Mouse (Mus musculus): ENCODE measurements at regions not wholly inside any gene's neighbourhood (a gene's known extent, or its start where the extent isn't known, plus 50 kb on each side); places are given as distances from the start of the nearest gene placed in this dataset.

DNA sequence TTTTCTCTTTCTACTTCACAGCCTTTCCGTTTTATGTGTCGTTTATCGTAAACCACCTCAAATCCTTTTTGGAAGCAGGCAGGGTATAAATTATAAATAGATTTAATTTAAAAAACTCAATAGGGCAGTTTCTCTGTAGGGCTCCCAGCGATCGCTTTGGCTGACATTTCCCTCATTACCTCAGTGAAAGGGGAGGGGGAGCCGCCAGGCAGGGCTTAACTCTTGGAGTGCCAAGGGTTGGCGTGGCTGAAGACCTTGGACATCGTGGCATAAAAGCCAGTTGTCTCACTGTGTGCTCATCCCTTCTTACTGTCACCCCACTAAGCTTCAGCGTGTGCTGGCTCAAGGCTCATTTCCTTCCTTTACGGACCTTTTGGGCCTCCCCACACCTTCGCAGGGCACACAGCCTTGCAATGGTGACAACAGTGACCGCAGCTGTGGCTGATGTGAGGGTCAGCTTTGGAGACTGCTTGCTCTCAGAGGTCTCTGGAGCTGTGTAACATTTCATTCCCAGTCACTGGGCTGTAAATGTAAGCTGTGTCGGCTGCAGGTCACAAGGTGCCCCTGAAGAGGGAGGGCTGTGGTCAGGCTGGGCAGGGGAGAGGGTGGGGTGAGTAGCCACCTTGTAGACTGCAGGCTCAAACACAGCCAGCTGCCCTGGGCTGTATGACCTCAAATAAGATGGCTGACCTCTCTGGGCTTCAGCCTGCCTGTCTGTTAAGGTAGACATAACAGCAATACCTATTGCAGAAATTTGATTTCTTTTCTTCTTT, 81.6 kb upstream of the Stx16 start:
- DNase-seq (ENCODE audit: low read depth in 1 of 2, low spot score in 2 of 2) = no peak

DNA sequence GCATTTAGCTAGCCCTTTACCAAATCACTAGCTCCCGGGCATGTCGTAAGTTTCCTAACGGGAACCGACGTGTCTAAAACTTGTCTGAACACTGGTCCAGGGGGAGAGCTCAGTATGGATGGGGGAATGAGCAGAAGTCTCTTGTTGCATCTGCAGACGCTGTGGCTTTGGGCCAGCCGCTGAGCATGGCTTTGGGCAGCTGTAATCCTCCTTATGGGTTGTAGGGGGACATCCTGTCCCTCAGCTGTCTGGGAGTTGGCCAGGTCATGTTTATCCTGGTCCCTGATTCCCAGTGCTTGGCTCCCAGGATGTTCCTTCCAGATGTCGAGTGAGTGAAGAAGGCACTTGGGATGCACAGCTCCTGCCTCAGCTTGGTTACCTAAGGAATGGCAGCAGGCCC, 71.4 kb upstream of the Stx16 start:
- no peak for DNase-seq (ENCODE audit: low read depth in 1 of 2, low spot score in 2 of 2)

DNA sequence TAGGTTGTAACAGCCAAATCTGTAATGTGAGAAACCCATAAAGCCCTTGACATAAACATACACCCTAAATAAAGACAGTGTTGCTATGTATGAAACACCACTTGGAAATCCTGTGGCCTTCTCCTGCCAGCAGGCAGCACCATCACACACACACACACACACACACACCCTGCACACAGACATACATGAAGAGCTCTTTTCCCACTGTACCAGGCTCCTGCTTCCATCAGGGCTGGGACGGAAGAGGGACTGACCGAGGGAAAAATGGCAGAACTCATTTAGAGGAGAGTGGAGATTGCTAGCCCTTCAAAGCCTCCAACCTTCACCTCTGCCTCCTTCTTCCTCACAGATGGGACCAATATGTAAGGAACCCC, 68.1 kb upstream of the Stx16 start:
- DNase-seq (ENCODE audit: low read depth in 1 of 2, low spot score in 2 of 2) = no peak

DNA sequence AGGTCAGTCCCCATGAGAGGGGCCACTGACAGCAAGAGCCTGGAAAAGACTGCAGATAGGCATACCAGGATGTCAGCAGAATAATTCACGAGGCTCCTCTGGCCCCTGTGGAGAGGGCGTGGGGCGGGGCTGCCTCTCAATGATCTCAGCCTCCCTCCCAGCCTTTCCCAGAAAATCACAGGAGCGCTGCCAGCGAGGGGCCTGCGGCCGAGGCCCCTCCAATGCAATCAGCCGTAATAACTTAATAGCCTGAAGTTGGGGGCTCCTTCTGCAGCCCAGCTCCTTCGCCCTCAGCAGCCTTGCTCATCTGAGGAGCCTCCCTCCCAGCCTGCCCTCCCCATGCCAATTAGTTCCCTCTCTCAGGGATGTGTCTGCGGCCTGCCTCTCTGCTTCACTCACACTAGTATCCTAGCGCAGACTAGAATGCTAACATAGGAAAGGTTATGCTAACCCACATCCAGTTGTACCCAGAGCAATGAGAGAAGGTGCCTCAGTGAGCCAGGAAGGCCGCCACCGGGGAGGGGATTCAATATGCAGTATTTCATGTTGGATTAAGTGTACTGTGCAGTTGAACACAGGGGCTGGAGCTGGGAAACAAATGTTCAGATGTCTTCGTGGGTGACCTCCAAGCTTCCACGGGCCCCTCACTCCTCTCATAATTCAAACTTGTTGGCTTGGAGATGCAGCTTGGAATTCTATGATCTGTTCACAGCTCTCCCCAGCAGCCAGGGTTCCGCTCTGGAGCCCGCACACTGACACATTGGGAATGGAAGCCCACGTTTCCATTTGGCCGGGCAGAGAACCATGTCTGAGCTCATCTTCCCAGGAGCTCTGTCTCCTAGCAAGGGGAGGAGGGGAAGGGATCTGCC, 67.5 kb upstream of the Stx16 start:
- no peak for DNase-seq (ENCODE audit: low read depth in 1 of 2, low spot score in 2 of 2)

DNA sequence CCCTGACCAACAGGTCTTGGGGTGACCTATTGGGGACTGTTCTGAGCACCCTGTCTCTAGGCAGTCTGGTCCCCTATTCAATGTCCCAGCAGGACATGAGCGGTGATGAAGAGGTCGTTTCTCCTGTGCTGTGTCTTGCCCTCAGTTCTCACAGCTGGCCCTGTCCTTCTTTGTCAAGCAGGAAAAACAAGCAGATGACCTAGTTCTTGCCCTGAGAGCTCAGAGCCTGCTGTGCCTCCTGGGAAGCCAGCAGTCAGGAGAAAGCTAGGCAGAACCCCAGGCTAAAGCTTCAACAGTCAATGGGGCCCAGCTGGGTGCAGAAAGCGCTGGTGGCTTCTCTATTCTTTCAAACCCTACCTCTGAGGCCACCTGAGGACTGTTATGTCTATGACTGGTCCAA, 66.1 kb upstream of the Stx16 start:
- no peak for DNase-seq (ENCODE audit: low read depth in 1 of 2, low spot score in 2 of 2)

DNA sequence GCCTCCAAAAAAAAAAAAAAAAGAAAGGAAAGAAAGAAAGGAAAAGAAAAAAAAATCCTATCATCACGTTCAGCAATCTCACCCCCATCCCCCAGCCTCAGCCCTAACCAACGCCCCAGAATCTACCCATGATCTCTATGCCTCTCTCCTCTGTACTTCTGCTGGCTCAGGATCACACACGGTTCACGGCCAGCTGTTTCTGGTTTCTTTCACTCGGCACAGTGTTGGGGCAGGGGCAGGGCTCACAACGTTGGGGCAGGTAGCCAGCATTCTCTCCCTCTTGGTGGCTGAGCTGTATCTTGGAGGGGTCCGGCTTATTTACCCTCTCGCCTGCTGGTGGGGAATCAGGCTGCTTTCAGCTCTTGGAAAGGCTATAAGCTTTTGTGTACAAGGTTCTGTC, 64.7 kb upstream of the Stx16 start:
- DNase-seq (ENCODE audit: low read depth in 1 of 2, low spot score in 2 of 2) = no peak

DNA sequence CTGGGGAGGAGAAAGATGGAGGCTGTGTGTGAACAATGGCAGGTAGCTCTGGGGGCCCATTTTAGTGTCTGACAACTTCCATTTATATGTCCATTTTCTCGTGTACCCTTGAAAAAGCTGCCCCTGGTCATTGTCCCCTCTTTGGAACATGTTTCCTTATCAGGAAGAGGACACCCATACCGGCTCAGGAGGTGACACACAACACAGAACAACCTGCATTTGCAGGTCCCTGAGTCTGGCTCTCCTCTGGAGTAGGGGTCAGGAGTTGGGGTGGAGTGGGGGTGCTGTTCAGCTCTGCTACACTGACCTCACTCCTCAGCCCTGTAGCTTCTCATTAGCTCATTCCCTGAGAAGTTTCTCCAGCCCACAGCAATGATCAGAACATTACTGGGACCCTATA, 61.7 kb upstream of the Stx16 start:
- DNase-seq (ENCODE audit: low read depth in 1 of 2, low spot score in 2 of 2) = no peak

DNA sequence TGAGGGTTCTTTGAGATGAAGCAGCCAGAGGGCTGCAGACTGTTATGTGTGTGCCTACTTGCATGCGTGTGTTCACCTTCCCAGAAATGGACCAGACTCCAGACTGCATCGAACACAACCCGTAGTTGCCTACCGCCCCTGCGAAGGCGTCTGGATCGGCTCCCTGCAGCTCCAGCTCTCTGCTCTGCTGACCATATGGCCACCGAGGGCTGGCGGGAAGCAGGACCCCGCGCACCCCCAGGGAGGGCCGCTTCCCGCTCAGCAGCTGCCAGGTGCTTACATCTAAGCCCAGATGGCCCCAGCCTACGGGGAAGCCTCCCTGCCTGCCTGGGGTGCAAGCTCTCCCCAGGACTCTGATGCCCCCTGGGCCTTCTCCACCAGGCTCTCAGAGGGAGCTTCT, 60.8 kb upstream of the Stx16 start:
- no peak for DNase-seq (ENCODE audit: low read depth in 1 of 2, low spot score in 2 of 2)

DNA sequence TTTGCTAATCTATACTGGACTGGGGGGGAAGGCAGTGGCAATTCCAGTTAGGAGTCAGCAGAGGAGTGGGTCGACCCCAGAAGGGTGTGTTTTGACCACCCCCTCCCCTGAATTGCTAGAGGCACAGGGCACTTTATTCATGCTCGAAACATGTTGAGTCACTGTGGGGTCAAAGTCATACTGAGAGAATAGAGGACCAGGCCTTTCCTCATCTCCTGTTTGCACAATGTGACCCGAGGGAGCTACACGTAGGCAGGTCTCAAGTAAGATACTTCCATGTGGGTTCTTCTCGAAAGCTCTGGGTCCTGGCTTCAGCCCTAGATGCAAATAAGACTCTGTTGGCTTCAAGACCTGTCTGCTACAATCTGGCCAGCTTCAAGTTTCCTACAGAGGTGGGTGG, 60.0 kb upstream of the Stx16 start:
- DNase-seq (ENCODE audit: low read depth in 1 of 2, low spot score in 2 of 2) = no peak

DNA sequence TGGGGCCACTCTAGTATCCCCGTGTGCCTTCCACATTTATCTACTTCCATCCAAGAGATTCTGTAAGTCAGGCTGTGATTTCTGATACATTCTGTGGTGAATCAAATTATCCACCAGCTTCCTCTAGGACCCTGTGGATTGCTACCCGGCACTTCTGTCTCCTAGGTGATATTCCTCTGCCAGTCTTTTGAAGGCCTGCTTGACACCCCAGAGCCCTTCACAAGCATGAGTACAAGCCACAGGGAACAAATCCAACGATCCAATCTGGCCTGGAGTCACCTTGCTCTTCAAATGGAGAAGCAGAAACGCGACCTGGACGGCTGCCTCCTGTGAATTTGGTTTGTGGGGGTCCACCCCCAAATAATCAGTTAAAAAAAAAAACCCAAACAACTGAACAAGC, 59.1 kb upstream of the Stx16 start:
- DNase-seq (ENCODE audit: low read depth in 1 of 2, low spot score in 2 of 2) = no peak

DNA sequence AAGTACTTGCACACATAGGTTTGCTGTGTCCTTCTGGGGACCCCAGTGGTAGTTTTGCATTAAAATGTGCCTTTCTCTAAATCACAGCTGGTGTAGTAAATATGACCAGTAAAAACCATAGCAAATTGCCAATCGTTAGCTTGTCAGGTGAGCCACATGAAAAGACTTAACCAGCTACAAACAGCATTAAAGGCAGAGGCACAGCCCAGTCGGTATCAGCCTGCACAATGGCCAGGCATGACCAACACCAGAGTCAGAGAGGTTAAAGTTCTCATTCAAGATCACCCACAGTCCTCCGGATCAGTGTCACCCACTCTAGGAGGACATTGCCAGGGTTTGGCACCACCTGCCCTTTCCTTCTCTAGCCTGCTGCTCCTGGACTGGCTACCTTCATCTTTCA, 58.5 kb upstream of the Stx16 start:
- DNase-seq (ENCODE audit: low read depth in 1 of 2, low spot score in 2 of 2) = no peak

DNA sequence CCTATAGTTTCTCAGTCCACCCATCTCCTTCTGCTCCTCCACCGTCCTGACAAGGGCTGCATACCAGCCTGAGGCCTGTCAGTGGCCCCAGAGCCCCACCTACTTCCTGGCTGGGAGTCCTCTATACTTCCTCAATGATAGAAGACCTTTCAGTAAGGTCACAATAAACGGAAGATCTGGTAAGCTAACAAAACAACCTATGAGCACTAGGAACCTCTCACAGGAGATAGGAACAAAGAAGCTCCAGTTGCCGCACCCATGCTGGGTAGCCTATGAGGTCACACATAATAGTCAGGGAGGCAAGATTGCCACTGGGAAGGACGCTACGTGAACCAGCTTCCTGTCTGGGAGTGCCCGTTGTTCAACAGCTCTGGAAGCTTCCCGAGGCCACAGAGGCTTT, 58.1 kb upstream of the Stx16 start:
- DNase-seq (ENCODE audit: low read depth in 1 of 2, low spot score in 2 of 2) = peak; percentile 12 to 22

DNA sequence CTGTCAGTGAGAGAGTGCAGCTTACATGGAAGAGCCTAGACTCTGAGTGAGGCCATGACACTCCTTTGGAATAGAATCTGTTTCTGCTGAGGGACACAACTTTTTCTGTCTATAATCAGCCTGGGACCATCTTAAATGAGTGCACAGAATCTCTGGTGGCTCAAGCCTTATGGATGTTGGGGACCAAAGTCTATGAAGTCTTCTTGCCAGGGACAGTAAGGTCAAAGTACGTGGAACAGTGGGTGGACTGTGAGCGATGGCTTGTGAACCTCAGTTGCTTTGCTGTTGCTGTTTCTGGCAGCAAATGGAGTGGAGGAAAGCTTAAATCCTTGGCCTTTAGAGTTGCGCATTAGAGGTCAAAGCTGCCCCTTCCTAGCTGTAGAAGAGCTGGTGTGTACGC, 57.1 kb upstream of the Stx16 start:
- DNase-seq (ENCODE audit: low read depth in 1 of 2, low spot score in 2 of 2) = no peak

DNA sequence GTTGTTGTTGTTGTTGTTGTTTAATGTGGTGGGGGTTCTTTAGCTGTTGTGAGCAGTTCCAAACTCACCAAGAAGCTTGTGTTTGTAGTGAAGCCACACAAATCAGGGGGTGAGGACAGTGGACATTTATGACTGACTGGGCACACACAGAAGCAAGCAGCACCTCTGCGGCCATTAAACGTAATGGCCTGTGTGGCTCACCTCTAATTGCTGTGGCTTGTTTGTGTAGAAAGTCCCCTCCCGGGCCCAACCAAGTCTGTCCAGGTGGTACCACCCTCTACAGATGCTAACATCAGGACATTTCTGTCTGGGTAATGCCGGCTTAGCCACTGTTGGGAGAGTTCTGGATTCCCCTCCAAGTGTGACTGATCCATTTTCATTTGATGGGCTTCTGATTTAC, 56.1 kb upstream of the Stx16 start:
- DNase-seq (ENCODE audit: low read depth in 1 of 2, low spot score in 2 of 2) = no peak

DNA sequence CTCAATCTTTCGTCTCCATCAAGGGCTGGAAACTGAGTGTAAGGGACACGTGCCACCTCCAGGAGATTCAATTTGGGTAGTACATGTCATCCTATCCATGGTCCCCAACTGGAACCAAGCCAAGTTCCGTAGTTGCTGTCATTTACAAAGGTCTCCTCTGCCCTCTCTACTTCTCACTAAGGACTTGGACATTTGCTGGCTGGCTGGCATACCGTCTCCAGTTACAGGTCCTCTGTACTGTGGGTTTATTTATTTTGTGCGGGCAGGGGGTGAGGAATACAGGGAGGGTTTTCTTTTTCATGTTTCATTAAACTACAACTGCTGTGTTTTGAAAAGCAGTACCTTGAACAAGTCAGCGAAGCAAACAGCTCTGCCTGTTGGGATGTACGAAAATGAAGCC, 55.7 kb upstream of the Stx16 start:
- DNase-seq (ENCODE audit: low read depth in 1 of 2, low spot score in 2 of 2) = no peak

DNA sequence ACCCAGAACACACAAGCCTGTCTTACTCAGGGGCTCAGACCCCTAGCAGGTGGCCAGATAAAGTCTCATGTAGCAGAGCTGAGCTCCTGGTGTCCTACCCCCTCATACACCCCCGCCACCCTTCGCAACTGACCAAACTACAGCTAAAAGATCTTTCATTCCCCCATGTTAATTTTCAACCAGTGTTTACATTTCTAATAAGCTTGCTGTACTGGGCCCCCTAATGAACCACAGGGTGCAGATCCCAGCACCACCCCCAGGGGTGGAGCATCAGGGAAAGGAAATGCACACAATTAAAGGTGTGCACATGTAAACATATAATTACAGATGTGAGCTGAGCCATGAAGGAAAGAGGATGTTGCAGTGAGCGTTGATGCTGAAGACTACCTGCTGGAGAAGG, 54.6 kb upstream of the Stx16 start:
- no peak for DNase-seq (ENCODE audit: low read depth in 1 of 2, low spot score in 2 of 2)

DNA sequence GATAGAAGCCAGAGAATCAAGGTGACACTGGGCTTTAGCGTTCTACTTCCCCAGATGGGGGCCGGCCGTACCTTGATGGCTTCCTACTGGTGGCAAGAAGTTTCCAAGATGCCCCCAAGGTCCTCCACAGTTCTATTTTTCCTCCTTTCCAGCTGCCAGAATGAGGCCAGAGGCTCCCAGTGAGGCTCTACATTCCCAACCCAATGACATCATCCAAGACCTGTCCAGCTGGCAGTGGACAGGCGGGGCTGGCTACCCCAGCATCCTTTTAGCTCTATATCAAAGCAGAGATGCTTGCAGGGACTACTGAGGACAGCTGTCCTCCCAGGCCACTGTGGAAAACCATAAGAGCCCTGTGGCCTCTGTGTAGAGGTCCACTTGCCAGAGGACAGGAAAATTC, 53.8 kb upstream of the Stx16 start:
- no peak for DNase-seq (ENCODE audit: low read depth in 1 of 2, low spot score in 2 of 2)

DNA sequence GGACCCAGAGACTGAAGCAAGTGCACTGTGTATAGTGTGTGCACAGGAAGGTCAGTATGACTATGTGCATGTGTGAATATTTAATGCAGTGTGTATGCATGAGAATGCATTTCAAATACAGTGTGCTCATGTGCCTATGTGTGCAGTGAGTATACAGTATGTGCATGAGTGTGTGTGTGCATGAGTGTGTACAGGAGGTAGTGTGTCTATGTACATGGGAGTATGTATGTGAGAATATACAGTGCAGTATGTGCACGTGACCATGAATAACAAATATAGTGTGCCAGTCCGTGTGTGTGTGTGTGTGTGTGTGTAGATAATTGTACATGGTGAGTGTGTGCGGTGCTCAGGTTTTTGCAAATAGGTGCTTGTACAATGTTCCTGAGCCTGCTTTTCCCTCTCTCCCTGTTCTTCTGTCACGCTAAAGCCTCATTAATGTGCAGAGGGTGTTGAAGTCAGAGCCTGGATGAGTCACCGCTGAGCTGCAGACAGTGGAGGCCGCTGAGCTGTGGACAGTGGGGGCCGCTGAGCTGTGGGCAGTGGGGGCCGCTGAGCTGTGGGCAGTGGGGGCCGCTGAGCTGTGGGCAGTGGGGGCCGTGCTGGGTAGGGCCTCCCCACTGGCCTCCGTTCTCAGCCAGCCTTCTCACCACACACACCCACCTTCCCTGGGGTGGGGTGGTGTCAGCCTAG, 50.8 kb upstream of the Stx16 start:
- DNase-seq (ENCODE audit: low read depth in 1 of 2, low spot score in 2 of 2) = no peak

Data from monocyte, adult 2 months (primary cell).